Mouse (Mus musculus) mesoderm, embryonic 11.5 days (tissue): ENCODE results near the gene Sp9.

Experiments used
- DNase-seq: peaks from one replicate; pipeline ENCODE4 v3.0.0-alpha.2; 2012; ENCODE audit warnings: low read depth, low spot score

Sp9 gene

GRCm38 (mm10) chr2:73271459-73272161, at the start of gene Sp9:
Gene Sp9, plus strand, starts transcription at chr2:73271925.
- peak; percentile 89 for DNase-seq

GRCm38 (mm10) chr2:73231081-73231480, 40.6 kb upstream of the Sp9 start:
- no peak for DNase-seq

- DNase-seq = no peak
Measured at GRCm38 (mm10) chr2:73241299-73241698, 30.4 kb upstream of the Sp9 start.

GRCm38 (mm10) chr2:73248701-73249100, 23.0 kb upstream of the Sp9 start:
- DNase-seq = no peak

- no peak for DNase-seq
Measured at GRCm38 (mm10) chr2:73263172-73263765, 8.5 kb upstream of the Sp9 start.

- peak; percentile 55 for DNase-seq
Measured at GRCm38 (mm10) chr2:73263794-73264610, 7.7 kb upstream of the Sp9 start.

- DNase-seq = no peak
Measured at GRCm38 (mm10) chr2:73264611-73265195, 7.0 kb upstream of the Sp9 start.

- no peak for DNase-seq
Measured at GRCm38 (mm10) chr2:73266011-73266410, 5.7 kb upstream of the Sp9 start.

GRCm38 (mm10) chr2:73266623-73267022, 5.1 kb upstream of the Sp9 start:
- no peak for DNase-seq

GRCm38 (mm10) chr2:73267231-73267630, 4.5 kb upstream of the Sp9 start:
- DNase-seq = no peak

- no peak for DNase-seq
Measured at GRCm38 (mm10) chr2:73267818-73268217, 3.9 kb upstream of the Sp9 start.

- DNase-seq = peak; percentile 39
Measured at GRCm38 (mm10) chr2:73268281-73268680, 3.4 kb upstream of the Sp9 start.

- DNase-seq = no peak
Measured at GRCm38 (mm10) chr2:73268836-73269395, 2.8 kb upstream of the Sp9 start.

- DNase-seq = peak; percentile 21
Measured at GRCm38 (mm10) chr2:73269666-73270065, 2.1 kb upstream of the Sp9 start.

GRCm38 (mm10) chr2:73270071-73270592, 1.6 kb upstream of the Sp9 start:
- peak; percentile 23 for DNase-seq

GRCm38 (mm10) chr2:73270593-73271458, 899 bp upstream of the Sp9 start:
- peak; percentile 46 for DNase-seq

GRCm38 (mm10) chr2:73272351-73273248, 875 bp downstream of the Sp9 start:
- DNase-seq = peak; percentile 36

- peak; percentile 25 for DNase-seq
Measured at GRCm38 (mm10) chr2:73273249-73274118, 1.8 kb downstream of the Sp9 start.
